Mouse (Mus musculus) C2C12 (cell line): ENCODE results near the gene Nedd9. TPM values are rescaled to one million over a fixed set of nuclear protein-coding genes. Genes with fewer than 3 reads are reported as not detected.

Source experiments
- H3K27me3 ChIP-seq: one replicate; pipeline ENCODE4 v1.6.1; 2011; ENCODE audit not compliant: control insufficient read depth, insufficient read depth, insufficient read length
- H3K36me3 ChIP-seq: one replicate; pipeline ENCODE4 v1.6.1; 2011; ENCODE audit not compliant: control insufficient read depth, insufficient read depth
- H3K4me3 ChIP-seq: one replicate; pipeline ENCODE4 v1.5.1; 2011; ENCODE audit warnings: mild to moderate bottlenecking, control low read depth; ENCODE audit not compliant: poor library complexity, insufficient read depth, severe bottlenecking
- H3K79me2 ChIP-seq: one replicate; pipeline ENCODE4 v1.6.1; 2011; ENCODE audit not compliant: control insufficient read depth, insufficient read depth
- H3K79me3 ChIP-seq: one replicate; pipeline ENCODE4 v1.6.1; 2011; ENCODE audit warnings: low read depth, control low read depth
- H3ac ChIP-seq: one replicate; pipeline ENCODE3; 2011; ENCODE audit warnings: low read depth; ENCODE audit not compliant: control insufficient read depth, insufficient read length
- CEBPB ChIP-seq: IDR thresholded peaks from one replicate; pipeline ENCODE4 v1.6.1; 2011; ENCODE audit warnings: low read depth, mild to moderate bottlenecking, control low read depth, moderate library complexity
- CTCF ChIP-seq: IDR thresholded peaks from one replicate; pipeline ENCODE4 v1.5.1; 2011; ENCODE audit not compliant: control insufficient read depth, insufficient read depth, insufficient read length
- FOSL1 ChIP-seq: IDR thresholded peaks from one replicate; pipeline ENCODE4 v1.8.0; 2011; ENCODE audit warnings: mild to moderate bottlenecking, low read length; ENCODE audit not compliant: poor library complexity, insufficient read depth, severe bottlenecking
- MAX ChIP-seq: IDR thresholded peaks from one replicate; pipeline ENCODE4 v1.6.1; 2011; ENCODE audit warnings: mild to moderate bottlenecking, control low read depth
- MYOD1 ChIP-seq: IDR thresholded peaks from one replicate; pipeline ENCODE4 v1.6.1; 2011; ENCODE audit warnings: low read depth; ENCODE audit not compliant: control insufficient read depth, insufficient read length
- MYOG ChIP-seq: IDR thresholded peaks from one replicate; pipeline ENCODE4 v1.6.1; 2011; ENCODE audit not compliant: control insufficient read depth, insufficient read length; ENCODE audit errors: extremely low read depth
- USF1 ChIP-seq: IDR thresholded peaks from one replicate; pipeline ENCODE4 v1.6.1; 2011; ENCODE audit warnings: low read depth, mild to moderate bottlenecking, control low read depth, moderate library complexity
- polyA plus RNA-seq: library from polyadenylated mRNA; unstranded; fragments of >200 nt; fragmentation: generic; extraction: Trizol; gene quantifications from one replicate; pipeline ENCODE4 v1.2.1, GENCODE M21; 2012; ENCODE audit warnings: missing spikeins

Gene Nedd9
- polyA plus RNA-seq, 1 experiment: 6.7 TPM

DNA sequence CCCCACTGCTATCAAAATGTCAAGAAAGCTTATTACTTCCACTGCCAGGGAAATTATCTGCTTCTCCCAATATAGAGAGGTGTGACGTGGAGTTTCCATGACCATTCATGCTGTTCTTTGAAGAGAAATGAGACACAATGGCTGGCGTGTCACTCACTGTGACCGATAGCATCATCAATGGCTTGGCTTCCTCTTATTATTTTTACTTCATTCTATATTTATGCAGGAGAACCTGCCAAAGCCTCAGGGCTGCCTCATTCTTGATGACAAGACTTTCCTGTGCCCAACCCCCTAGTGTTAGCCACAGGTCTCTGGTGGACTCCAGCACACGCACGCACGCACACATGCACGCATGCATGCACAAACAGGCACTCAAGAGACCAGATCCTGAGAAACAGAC, 141.4 kb downstream of the Nedd9 start:
- peaks cover 44% of the 10 kb centered on the region for H3K79me2 ChIP-seq
- no peaks in the 10 kb centered on the region for H3K36me3 ChIP-seq
- H3K4me3 ChIP-seq: no peak overlapping the region
- no peak for TF ChIP-seq MAX
- no peaks in the 10 kb centered on the region for H3K27me3 ChIP-seq
- peaks cover 13% of the 10 kb centered on the region for H3K79me3 ChIP-seq
- H3ac ChIP-seq: no peak overlapping the region

DNA sequence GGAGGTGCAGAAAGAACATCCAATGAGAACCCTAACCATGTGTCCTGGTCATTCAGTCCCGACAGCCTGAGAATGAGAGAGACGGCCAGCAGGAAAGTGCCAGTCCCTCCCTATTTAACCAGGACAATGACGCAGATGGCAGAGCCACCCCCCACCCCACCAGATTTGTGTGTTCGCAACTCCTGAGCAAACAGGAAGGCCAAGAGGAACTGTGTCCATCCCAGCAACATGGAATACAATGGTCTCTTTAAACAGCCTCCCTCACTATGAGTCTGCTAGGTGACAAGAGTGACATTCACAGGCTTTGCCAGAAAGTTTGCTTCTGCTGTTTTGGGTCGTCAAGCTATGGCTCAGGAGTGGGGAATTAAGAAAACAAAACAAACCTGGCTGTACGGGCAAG, 141.9 kb downstream of the Nedd9 start:
- no peak for TF ChIP-seq MYOD1
- TF ChIP-seq USF1: no peak
- no peak for TF ChIP-seq MYOG
- TF ChIP-seq CEBPB: no peak
- no peak for TF ChIP-seq CTCF
- TF ChIP-seq MAX: no peak
- TF ChIP-seq FOSL1: no peak
- no peak overlapping the region for H3ac ChIP-seq
- peaks cover 12% of the 10 kb centered on the region for H3K79me3 ChIP-seq
- H3K79me2 ChIP-seq: peaks cover 39% of the 10 kb centered on the region
- H3K27me3 ChIP-seq: no peaks in the 10 kb centered on the region
- H3K4me3 ChIP-seq: no peak overlapping the region
- no peaks in the 10 kb centered on the region for H3K36me3 ChIP-seq

DNA sequence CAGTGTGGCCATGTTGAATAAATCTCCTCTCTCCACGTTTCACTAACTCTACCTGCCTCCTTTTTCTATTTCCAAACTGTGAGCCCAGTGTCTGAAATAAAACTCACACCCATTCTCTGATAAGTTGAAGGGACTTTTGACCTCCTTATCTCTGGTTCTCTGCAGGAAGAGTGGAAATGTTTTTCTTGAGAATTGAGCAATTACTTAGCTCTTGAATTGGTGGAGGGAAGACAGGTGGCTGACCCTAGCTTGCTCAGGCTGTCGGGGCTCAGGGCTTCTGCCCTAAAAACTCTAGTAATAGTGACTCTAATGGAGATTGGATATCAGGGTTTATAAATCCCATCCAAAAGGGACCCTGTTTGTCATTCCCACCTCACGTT, 143.3 kb downstream of the Nedd9 start:
- Histone ChIP-seq H3K36me3 (no peaks in the 10 kb centered on the region), H3K27me3 (no peaks in the 10 kb centered on the region), H3K4me3 (no peak overlapping the region), H3K79me3 (peaks cover 8% of the 10 kb centered on the region), H3K79me2 (peaks cover 25% of the 10 kb centered on the region), H3ac (no peak overlapping the region)
- TF ChIP-seq FOSL1 (no peak), CEBPB (no peak), MYOG (no peak), CTCF (no peak), MAX (no peak), MYOD1 (no peak), USF1 (no peak)

DNA sequence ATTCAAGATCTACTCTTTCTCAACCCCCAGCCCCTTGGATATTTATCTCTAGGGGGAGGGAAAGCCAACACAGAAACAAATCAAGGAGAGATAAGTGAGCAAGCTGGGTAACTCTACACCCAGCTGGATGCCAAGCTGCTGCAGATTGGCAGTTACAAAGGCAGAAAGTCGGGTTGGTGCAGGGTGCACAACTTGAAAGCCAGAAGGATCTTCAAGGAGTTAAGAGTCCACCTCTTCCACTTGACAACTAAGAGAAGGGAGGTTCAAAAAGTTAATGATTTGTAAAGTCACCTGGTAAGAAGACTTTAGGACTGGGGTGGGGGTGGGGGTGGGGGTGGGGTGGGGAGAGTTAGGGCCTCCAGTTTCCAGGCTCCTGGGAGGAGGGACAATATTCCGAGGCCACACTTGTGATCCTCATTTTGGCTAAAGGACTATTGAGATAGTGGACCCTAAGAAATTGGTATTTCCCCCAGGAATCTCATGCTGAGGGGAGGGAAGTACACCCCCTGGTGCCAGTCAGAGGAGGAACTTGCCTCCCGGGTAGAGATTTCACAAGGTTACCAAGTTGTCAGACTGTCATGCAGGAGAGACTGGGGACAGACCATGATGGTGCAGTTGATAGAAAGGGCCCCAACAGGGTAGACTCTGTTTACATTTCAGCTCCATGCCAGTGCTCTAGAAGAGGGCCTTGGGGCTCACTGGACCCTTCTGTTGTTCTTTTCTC, 143.8 kb downstream of the Nedd9 start:
- TF ChIP-seq MAX (no peak), CEBPB (no peak), FOSL1 (no peak), CTCF (no peak), MYOG (no peak), USF1 (no peak), MYOD1 (no peak)
- H3K79me3 ChIP-seq: peaks cover 7% of the 10 kb centered on the region
- H3K79me2 ChIP-seq: peaks cover 20% of the 10 kb centered on the region
- H3ac ChIP-seq: no peak overlapping the region
- H3K27me3 ChIP-seq: no peaks in the 10 kb centered on the region
- no peak overlapping the region for H3K4me3 ChIP-seq
- no peaks in the 10 kb centered on the region for H3K36me3 ChIP-seq

DNA sequence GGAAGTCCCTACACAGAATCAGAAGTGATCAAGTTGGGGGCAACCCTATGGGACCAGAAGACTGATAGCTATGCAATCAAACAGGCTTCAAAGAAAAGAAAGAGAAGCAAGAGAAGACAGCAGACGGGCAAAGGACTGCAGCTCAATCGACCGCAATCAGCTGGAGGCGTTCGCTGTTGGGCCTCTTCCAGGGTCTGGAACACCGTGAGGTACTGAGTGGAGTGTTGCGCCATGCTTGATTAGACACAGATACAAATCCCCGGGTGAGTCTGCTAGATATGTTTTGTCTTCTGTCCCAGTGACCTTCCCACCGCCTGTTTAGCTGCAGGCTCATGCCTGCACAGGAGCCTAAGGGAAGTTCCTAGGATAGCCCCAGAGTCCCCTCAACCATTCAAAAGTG, 145.7 kb downstream of the Nedd9 start:
- peaks cover 7% of the 10 kb centered on the region for H3K79me3 ChIP-seq
- peaks cover 17% of the 10 kb centered on the region for H3K36me3 ChIP-seq
- no peak for TF ChIP-seq CTCF
- no peak for TF ChIP-seq CEBPB
- no peak for TF ChIP-seq MYOD1
- no peak for TF ChIP-seq FOSL1
- no peak for TF ChIP-seq USF1
- TF ChIP-seq MAX: no peak
- no peak for TF ChIP-seq MYOG
- H3K79me2 ChIP-seq: peaks cover 9% of the 10 kb centered on the region
- no peak overlapping the region for H3ac ChIP-seq
- no peaks in the 10 kb centered on the region for H3K27me3 ChIP-seq
- H3K4me3 ChIP-seq: no peak overlapping the region
